9 mouse cellular contexts compared by ENCODE assay signal in the genomic region with DNA sequence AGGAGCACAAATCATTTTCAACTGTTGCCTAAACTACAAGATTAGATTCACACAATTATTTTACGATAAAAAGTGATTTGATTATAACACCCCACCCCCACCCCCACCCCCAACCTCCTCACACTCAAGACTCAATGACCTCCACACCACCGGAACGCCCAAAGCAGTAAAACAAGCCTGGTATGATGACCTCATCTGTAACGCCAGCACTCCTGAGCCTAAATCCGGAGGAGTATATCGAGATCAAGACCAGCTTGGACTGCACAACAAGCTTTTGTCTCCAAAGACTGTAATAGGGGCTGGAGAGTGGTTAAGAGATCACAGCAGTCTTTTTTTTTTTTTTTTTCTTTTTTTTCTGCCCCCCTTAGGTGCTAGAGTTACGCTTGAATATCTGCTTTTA. TPM values are rescaled to one million over a fixed set of nuclear protein-coding genes. Genes with fewer than 3 reads are reported as not detected.
DNase-seq lines count a peak whose midpoint lies in the region; ATAC-seq and TF ChIP-seq lines count a peak whose summit lies in the region.
"Had no signal": no experiment of that assay in that cellular context is flagged by ENCODE, and none has a peak within 500 bp of the region (broad histone marks: within the 10 kb centered on the region; RNA-seq: fewer than 3 reads in every experiment).

No protein-coding gene starts in this region.

- H3K27me3 ChIP-seq in heart, embryonic 15.5 days = no peaks in the 10 kb centered on the region
- H3K27me3 ChIP-seq in MEL (ENCODE audit: control insufficient read depth in 1 of 2, insufficient read depth in 2 of 2, low read length in 2 of 2) = no peaks in the 10 kb centered on the region
- H3K27me3 ChIP-seq in forebrain, postnatal 0 days (ENCODE audit: insufficient read depth, low read length) = no peaks in the 10 kb centered on the region
- no peaks in the 10 kb centered on the region for H3K27me3 ChIP-seq in liver, embryonic 16.5 days (ENCODE audit: control insufficient read depth, insufficient read depth, low read depth, low read length)
- H3K27me3 ChIP-seq in thymus, adult 2 months (ENCODE audit: control insufficient read depth, insufficient read depth, low read length) = no peaks in the 10 kb centered on the region

- TF ChIP-seq RAD21 in MEL (IDR thresholded peaks at IDR 0.05; ENCODE audit: low read depth, low read length) = no peak

- no peak for TF ChIP-seq EP300 in MEL (IDR thresholded peaks at IDR 0.05; ENCODE audit: low read depth in 1 of 2, low read length in 2 of 2)

- no peak overlapping the region for H3K27ac ChIP-seq in heart, embryonic 15.5 days
- no peak overlapping the region for H3K27ac ChIP-seq in MEL (ENCODE audit: control insufficient read depth, low read depth, low read length)
- H3K27ac ChIP-seq in forebrain, postnatal 0 days (ENCODE audit: low read depth, low read length) = no peak overlapping the region
- no peak overlapping the region for H3K27ac ChIP-seq in liver, embryonic 16.5 days (ENCODE audit: low read length)
- H3K27ac ChIP-seq in thymus, adult 2 months (ENCODE audit: control insufficient read depth, insufficient read depth, low read length) = no peak overlapping the region

- no peak for DNase-seq in heart, postnatal 25 days (ENCODE audit: low spot score)
- peak; percentile 76 for DNase-seq in MEL (ENCODE audit: low read depth, low spot score)
- DNase-seq in forebrain, postnatal 0 days = no peak
- no peak for DNase-seq in spleen, adult 12 weeks (ENCODE audit: low spot score)
- no peak for DNase-seq in left cerebral cortex, postnatal 25 days (ENCODE audit: low spot score in 2 of 2)
- no peak for DNase-seq in thymus, adult 2 months

- TF ChIP-seq POLR2A in MEL (IDR thresholded peaks at IDR 0.05; ENCODE audit: control insufficient read depth in 1 of 2, insufficient read depth in 1 of 2, low read depth in 1 of 2, low read length in 2 of 2, poor library complexity in 1 of 2) = no peak
- no peak for TF ChIP-seq POLR2A in thymus, adult 2 months (IDR thresholded peaks at IDR 0.05; ENCODE audit: control insufficient read depth, extremely low read depth, insufficient read depth, low read length, poor library complexity)

- H3K4me1 ChIP-seq in heart, embryonic 15.5 days (replicated peaks) = 0 out of 2 replicates have a peak, but pooled peaks cover 2% of the 10 kb centered on the region
- no peaks in the 10 kb centered on the region; a peak in 1 of 4 replicates for H3K4me1 ChIP-seq in MEL (ENCODE audit: control insufficient read depth in 1 of 2, insufficient read depth in 2 of 2, low read length in 2 of 2)
- H3K4me1 ChIP-seq in forebrain, postnatal 0 days (ENCODE audit: insufficient read depth) = no peaks in the 10 kb centered on the region
- H3K4me1 ChIP-seq in liver, embryonic 16.5 days (ENCODE audit: control insufficient read depth, low read depth, low read length) = peaks cover 25% of the 10 kb centered on the region
- H3K4me1 ChIP-seq in thymus, adult 2 months (replicated peaks; ENCODE audit: control insufficient read depth, insufficient read depth, low read length) = 0 out of 2 replicates have a peak, but pooled peaks cover 3% of the 10 kb centered on the region

- H3K9me3 ChIP-seq in heart, embryonic 15.5 days (replicated peaks) = no peaks in the 10 kb centered on the region
- no peaks in the 10 kb centered on the region for H3K9me3 ChIP-seq in MEL (replicated peaks; ENCODE audit: insufficient read depth, low read length)
- no peaks in the 10 kb centered on the region for H3K9me3 ChIP-seq in forebrain, postnatal 0 days (ENCODE audit: low read length)
- no peaks in the 10 kb centered on the region for H3K9me3 ChIP-seq in liver, embryonic 16.5 days (replicated peaks; ENCODE audit: control insufficient read depth, low read length)

- H3K36me3 ChIP-seq in heart, embryonic 15.5 days = no peaks in the 10 kb centered on the region
- peaks cover 0 to 9% of the 10 kb centered on the region in 2 experiments; a peak in 2 of 4 replicates for H3K36me3 ChIP-seq in MEL (ENCODE audit: control insufficient read depth in 1 of 2, insufficient read depth in 2 of 2, low read length in 2 of 2)
- no peaks in the 10 kb centered on the region for H3K36me3 ChIP-seq in forebrain, postnatal 0 days (ENCODE audit: insufficient read depth)
- no peaks in the 10 kb centered on the region for H3K36me3 ChIP-seq in liver, embryonic 16.5 days (ENCODE audit: control insufficient read depth, insufficient read depth)
- H3K36me3 ChIP-seq in thymus, adult 2 months (ENCODE audit: control insufficient read depth, insufficient read depth, low read length) = no peaks in the 10 kb centered on the region

- WGBS in heart, embryonic 15.5 days = 7% methylated on average over 7 of the region's 7 CpGs
- 7% methylated on average over 7 of the region's 7 CpGs for WGBS in forebrain, postnatal 0 days
- WGBS in liver, embryonic 16.5 days (ENCODE audit: insufficient replicate concordance) = 1% methylated on average over 7 of the region's 7 CpGs
- 48% methylated on average over 7 of the region's 7 CpGs for WGBS in thymus, adult 2 months

- peak overlapping the region; percentile 26; the same call in 1 of the 2 replicates for H3K4me3 ChIP-seq in heart, embryonic 15.5 days
- peak overlapping the region; percentile 52 to 64 for H3K4me3 ChIP-seq in MEL (ENCODE audit: control insufficient read depth in 1 of 2, insufficient read depth in 1 of 2, low read depth in 2 of 2, low read length in 2 of 2)
- H3K4me3 ChIP-seq in forebrain, postnatal 0 days (ENCODE audit: low read depth, low read length) = 0 out of 2 replicates have a peak overlapping the region, but pooled peaks have one; percentile 5
- peak overlapping the region; percentile 44 for H3K4me3 ChIP-seq in liver, embryonic 16.5 days (ENCODE audit: low read depth, low read length)
- H3K4me3 ChIP-seq in thymus, adult 2 months (ENCODE audit: control insufficient read depth, insufficient read depth, low read length) = no peak overlapping the region

- no peaks in the 10 kb centered on the region for H3K79me2 ChIP-seq in MEL (ENCODE audit: control insufficient read depth, insufficient read depth, low read length, poor library complexity)

- ATAC-seq in heart, embryonic 15.5 days (replicated peaks; ENCODE audit: insufficient number of reproducible peaks, insufficient read depth, low FRiP score, low read depth) = no peak
- no peak for ATAC-seq in forebrain, postnatal 0 days
- no peak for ATAC-seq in liver, embryonic 16.5 days (ENCODE audit: low read depth)

- H3K4me2 ChIP-seq in heart, embryonic 15.5 days = peak overlapping the region; percentile 44
- peak overlapping the region; percentile 11 for H3K4me2 ChIP-seq in forebrain, postnatal 0 days (ENCODE audit: low read depth)
- H3K4me2 ChIP-seq in liver, embryonic 16.5 days (ENCODE audit: low read depth, low read length) = peak overlapping the region; percentile 72

- TF ChIP-seq CTCF in MEL (IDR thresholded peaks at IDR 0.05 in 2 of 3, conservative IDR thresholded peaks at IDR 0.05 in 1 of 3; ENCODE audit: control insufficient read depth in 1 of 3, insufficient read depth in 1 of 3, low read depth in 2 of 3, low read length in 3 of 3, poor library complexity in 1 of 3, severe bottlenecking in 1 of 3) = no peak
- TF ChIP-seq CTCF in forebrain, postnatal 0 days (IDR thresholded peaks at IDR 0.05; ENCODE audit: low read depth) = no peak
- TF ChIP-seq CTCF in thymus, adult 2 months (IDR thresholded peaks at IDR 0.05; ENCODE audit: borderline replicate concordance, control insufficient read depth, extremely low read depth, insufficient read depth, low read length, poor library complexity) = no peak

- H3K9ac ChIP-seq in heart, embryonic 15.5 days = no peak overlapping the region
- H3K9ac ChIP-seq in MEL (ENCODE audit: control insufficient read depth, low read depth, low read length, poor library complexity, severe bottlenecking) = peak overlapping the region; percentile 46
- H3K9ac ChIP-seq in forebrain, postnatal 0 days = no peak overlapping the region
- H3K9ac ChIP-seq in liver, embryonic 16.5 days (ENCODE audit: low read depth, low read length) = 0 out of 2 replicates have a peak overlapping the region, but pooled peaks have one; percentile 36

- intact Hi-C loops in heart, postnatal 25 days (cut with DNase I) = no loop called here
- intact Hi-C loops in left cerebral cortex, postnatal 25 days (cut with DNase I) = no loop called here

TF ChIP-seq in MEL, 35 proteins besides CTCF, POLR2A, EP300 and RAD21:
- TF ChIP-seq MYC (IDR thresholded peaks at IDR 0.05; ENCODE audit: low read depth, low read length) = no peak
- no peak for TF ChIP-seq KAT2A (conservative IDR thresholded peaks at IDR 0.05; ENCODE audit: low read depth, low read length)
- no peak for TF ChIP-seq USF1 (IDR thresholded peaks at IDR 0.05; ENCODE audit: low read depth, low read length)

RNA-seq across cellular contexts. Expression of a gene that starts 9.1 kb away (rescaled TPM):
- polyA plus RNA-seq in heart, embryonic 15.5 days (2015; fragmentation: Nextera tagmentation; extraction: Ambion mirVana) = 3.8 and 5.1 TPM in 2 replicates
- total RNA-seq in heart, postnatal 25 days (2021) = under 1 TPM; 0.56 to 0.68 TPM
- 0.42 and 0.52 TPM in 2 replicates for total RNA-seq in MEL (2012; rRNA removed)
- polyA plus RNA-seq in MEL (2012; ENCODE audit: insufficient read depth in 1 of 2, insufficient read length in 2 of 2, low read depth in 1 of 2, low replicate concordance in 2 of 2, missing spikeins in 1 of 2) = 1 to 10 TPM in 1 of 2 experiments, not detected in 1; 1.0 TPM
- total RNA-seq in forebrain, postnatal 0 days (2014; rRNA removed) = 20.7 and 21.6 TPM in 2 replicates
- polyA plus RNA-seq in forebrain, postnatal 0 days (2015; fragmentation: Nextera tagmentation; extraction: Ambion mirVana) = 15.3 and 17.2 TPM in 2 replicates
- 0.55 and 0.56 TPM in 2 replicates for polyA plus RNA-seq in liver, embryonic 16.5 days (2015; fragmentation: Nextera tagmentation; extraction: Ambion mirVana)
- 1 to 10 TPM; 2.6 to 3.3 TPM for total RNA-seq in left cerebral cortex, postnatal 25 days (2021)
- 1.1 and 1.6 TPM in 2 replicates for polyA plus RNA-seq in thymus, adult 2 months (2012; rRNA removed)

RNA-seq across cellular contexts. Expression of a gene that starts 45.2 kb away (rescaled TPM):
- not detected in 2 replicates for polyA plus RNA-seq in heart, embryonic 15.5 days (2015; fragmentation: Nextera tagmentation; extraction: Ambion mirVana)
- total RNA-seq in heart, postnatal 25 days (2021) = not detected
- not detected in 2 replicates for total RNA-seq in MEL (2012; rRNA removed)
- polyA plus RNA-seq in MEL (2012; ENCODE audit: insufficient read depth in 1 of 2, insufficient read length in 2 of 2, low read depth in 1 of 2, low replicate concordance in 2 of 2, missing spikeins in 1 of 2) = not detected
- total RNA-seq in forebrain, postnatal 0 days (2014; rRNA removed) = 0.38 TPM in 1 of 2 replicates, not detected in the other
- not detected in 2 replicates for polyA plus RNA-seq in forebrain, postnatal 0 days (2015; fragmentation: Nextera tagmentation; extraction: Ambion mirVana)
- not detected in 2 replicates for polyA plus RNA-seq in liver, embryonic 16.5 days (2015; fragmentation: Nextera tagmentation; extraction: Ambion mirVana)
- total RNA-seq in left cerebral cortex, postnatal 25 days (2021) = not detected
- 0.08 and 0.23 TPM in 2 replicates for polyA plus RNA-seq in thymus, adult 2 months (2012; rRNA removed)
- total RNA-seq: layer of hippocampus, adult 8-10 months had no signal

Comparison
In these comparisons a context has a peak if more than half of its experiments do, and no peak if none do; other contexts are left out.
1. H3K4me2 ChIP-seq: peak in every context shown above with its lines; median percentile 72 in liver, embryonic 16.5 days; 44 in heart, embryonic 15.5 days; 11 in forebrain, postnatal 0 days.
2. H3K9ac ChIP-seq: peak in MEL (single experiment) and liver, embryonic 16.5 days (single experiment); none in heart, embryonic 15.5 days (single experiment) and forebrain, postnatal 0 days (single experiment).